13 mouse cellular contexts compared by ENCODE assay signal in the genomic region with DNA sequence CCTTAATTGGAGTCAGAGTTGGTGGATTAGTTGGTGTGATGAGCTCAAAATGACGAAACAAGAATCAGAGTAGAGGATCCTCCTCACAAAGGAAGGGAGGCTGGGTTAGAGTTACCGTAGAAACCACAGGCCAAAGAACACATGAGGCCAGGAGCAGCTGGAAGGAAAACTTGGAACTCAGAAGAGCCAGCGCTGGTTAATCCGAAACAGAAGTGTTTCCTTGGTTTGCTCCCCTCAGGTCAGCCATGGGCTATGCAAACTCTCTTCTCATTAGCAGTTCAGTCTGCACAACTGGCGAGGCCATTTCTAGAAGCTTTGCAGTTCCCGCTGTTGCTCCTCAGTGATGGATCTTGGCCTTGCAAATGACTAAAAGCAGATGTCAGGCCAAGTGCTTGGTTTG.
DNase-seq lines count a peak whose midpoint lies in the region; ATAC-seq and TF ChIP-seq lines count a peak whose summit lies in the region.
"Had no signal": no experiment of that assay in that cellular context is flagged by ENCODE, and none has a peak within 500 bp of the region (broad histone marks: within the 10 kb centered on the region; RNA-seq: fewer than 3 reads in every experiment).

No protein-coding gene starts in this region.

- TF ChIP-seq POLR2A in cortical plate, adult 2 months (IDR thresholded peaks at IDR 0.05; ENCODE audit: extremely low read depth, insufficient read depth, low read length) = no peak

- H3K9me3 ChIP-seq in hindbrain, postnatal 0 days (ENCODE audit: low read length) = no peaks in the 10 kb centered on the region
- no peaks in the 10 kb centered on the region for H3K9me3 ChIP-seq in hindbrain, embryonic 13.5 days
- H3K9me3 ChIP-seq in limb, embryonic 12.5 days = no peaks in the 10 kb centered on the region
- H3K9me3 ChIP-seq in midbrain, embryonic 16.5 days (replicated peaks; ENCODE audit: control insufficient read depth, low read length, poor library complexity, severe bottlenecking) = no peaks in the 10 kb centered on the region
- H3K9me3 ChIP-seq: forebrain, embryonic 15.5 days; hindbrain, embryonic 10.5 days had no signal

- H3K36me3 ChIP-seq in hindbrain, postnatal 0 days (ENCODE audit: insufficient read depth, low read length) = no peaks in the 10 kb centered on the region
- H3K36me3 ChIP-seq in hindbrain, embryonic 13.5 days = no peaks in the 10 kb centered on the region
- no peaks in the 10 kb centered on the region for H3K36me3 ChIP-seq in limb, embryonic 12.5 days
- no peaks in the 10 kb centered on the region for H3K36me3 ChIP-seq in midbrain, embryonic 16.5 days (ENCODE audit: control insufficient read depth, insufficient read depth, low read length)
- H3K36me3 ChIP-seq: forebrain, embryonic 15.5 days; hindbrain, embryonic 10.5 days had no signal

- H3K4me2 ChIP-seq in hindbrain, postnatal 0 days (ENCODE audit: low read depth, low read length) = no peak overlapping the region
- no peak overlapping the region for H3K4me2 ChIP-seq in hindbrain, embryonic 13.5 days
- H3K4me2 ChIP-seq in limb, embryonic 12.5 days = no peak overlapping the region
- no peak overlapping the region for H3K4me2 ChIP-seq in midbrain, embryonic 16.5 days (ENCODE audit: low read length)
- H3K4me2 ChIP-seq: forebrain, embryonic 15.5 days had no signal

- no peak overlapping the region for H3K9ac ChIP-seq in hindbrain, postnatal 0 days (replicated peaks; ENCODE audit: low read length)
- no peak overlapping the region for H3K9ac ChIP-seq in hindbrain, embryonic 13.5 days
- no peak overlapping the region for H3K9ac ChIP-seq in limb, embryonic 12.5 days (replicated peaks)
- no peak overlapping the region for H3K9ac ChIP-seq in midbrain, embryonic 16.5 days (ENCODE audit: low read depth, low read length)
- H3K9ac ChIP-seq: forebrain, embryonic 15.5 days had no signal

- no peak overlapping the region for H3K4me3 ChIP-seq in hindbrain, postnatal 0 days (ENCODE audit: low read length)
- no peak overlapping the region for H3K4me3 ChIP-seq in hindbrain, embryonic 13.5 days
- no peak overlapping the region for H3K4me3 ChIP-seq in cortical plate, adult 2 months (ENCODE audit: insufficient read depth, low read length)
- H3K4me3 ChIP-seq in limb, embryonic 12.5 days (replicated peaks) = no peak overlapping the region
- H3K4me3 ChIP-seq in midbrain, embryonic 16.5 days (ENCODE audit: low read depth, low read length) = no peak overlapping the region
- H3K4me3 ChIP-seq: forebrain, embryonic 15.5 days; hindbrain, embryonic 10.5 days had no signal

- ATAC-seq in hindbrain, postnatal 0 days = no peak
- ATAC-seq in hindbrain, embryonic 13.5 days (ENCODE audit: low FRiP score) = no peak
- no peak for ATAC-seq in limb, embryonic 12.5 days (ENCODE audit: insufficient number of reproducible peaks, insufficient read depth, low FRiP score, low TSS enrichment, low read depth)
- no peak for ATAC-seq in midbrain, embryonic 16.5 days
- ATAC-seq: forebrain, embryonic 15.5 days had no signal

- no peak for TF ChIP-seq CTCF in hindbrain, postnatal 0 days (IDR thresholded peaks at IDR 0.05; ENCODE audit: low read depth)
- TF ChIP-seq CTCF in cortical plate, adult 2 months (IDR thresholded peaks at IDR 0.05; ENCODE audit: extremely low read depth, insufficient read depth, low read length) = no peak

- H3K27ac ChIP-seq in hindbrain, postnatal 0 days = 0 out of 2 replicates have a peak overlapping the region, but pooled peaks have one; percentile 41
- no peak overlapping the region for H3K27ac ChIP-seq in hindbrain, embryonic 13.5 days
- 0 out of 2 replicates have a peak overlapping the region, but pooled peaks have one; percentile 3 for H3K27ac ChIP-seq in cortical plate, adult 2 months (ENCODE audit: insufficient read depth, low read length)
- H3K27ac ChIP-seq in limb, embryonic 12.5 days = peak overlapping the region; percentile 46; the same call in 1 of the 2 replicates
- H3K27ac ChIP-seq in midbrain, embryonic 16.5 days (ENCODE audit: low read length) = no peak overlapping the region
- H3K27ac ChIP-seq: forebrain, embryonic 15.5 days; hindbrain, embryonic 10.5 days had no signal

- peaks cover 3% of the 10 kb centered on the region for H3K4me1 ChIP-seq in hindbrain, postnatal 0 days (ENCODE audit: insufficient read depth, low read length)
- H3K4me1 ChIP-seq in hindbrain, embryonic 13.5 days (replicated peaks) = peaks cover 6% of the 10 kb centered on the region; the same call in 1 of the 2 replicates
- H3K4me1 ChIP-seq in cortical plate, adult 2 months (ENCODE audit: control insufficient read depth, insufficient read depth, low read length) = peaks cover 9% of the 10 kb centered on the region
- H3K4me1 ChIP-seq in limb, embryonic 12.5 days (replicated peaks) = peaks cover 34% of the 10 kb centered on the region
- no peaks in the 10 kb centered on the region for H3K4me1 ChIP-seq in midbrain, embryonic 16.5 days (ENCODE audit: control insufficient read depth, insufficient read depth, low read length)
- H3K4me1 ChIP-seq: forebrain, embryonic 15.5 days had no signal

- H3K27me3 ChIP-seq in hindbrain, postnatal 0 days (ENCODE audit: insufficient read depth, low read length) = no peaks in the 10 kb centered on the region
- H3K27me3 ChIP-seq in hindbrain, embryonic 13.5 days = no peaks in the 10 kb centered on the region
- H3K27me3 ChIP-seq in limb, embryonic 12.5 days = no peaks in the 10 kb centered on the region
- no peaks in the 10 kb centered on the region for H3K27me3 ChIP-seq in midbrain, embryonic 16.5 days (ENCODE audit: control insufficient read depth, insufficient read depth, low read depth, low read length)
- H3K27me3 ChIP-seq: forebrain, embryonic 15.5 days had no signal

- 65% methylated on average over 6 of the region's 6 CpGs for WGBS in hindbrain, postnatal 0 days
- WGBS in hindbrain, embryonic 13.5 days = 84% methylated on average over 6 of the region's 6 CpGs
- 43% methylated on average over 6 of the region's 6 CpGs for WGBS in limb, embryonic 12.5 days
- 67% methylated on average over 6 of the region's 6 CpGs for WGBS in midbrain, embryonic 16.5 days

- DNase-seq in embryo, embryonic 10.5 days (ENCODE audit: low spot score) = peak; percentile 50
- no peak for DNase-seq in embryo, embryonic 10 days (ENCODE audit: low spot score)
- no peak for DNase-seq in hindbrain, postnatal 0 days (ENCODE audit: low spot score)
- no peak for DNase-seq in adrenal gland, adult 18-20 months (ENCODE audit: low spot score in 2 of 2)
- DNase-seq: adrenal gland, postnatal 25 days; kidney, adult 18-20 months; lung, postnatal 10 days had no signal

Comparison
In these comparisons a context has a peak if more than half of its experiments do, and no peak if none do; other contexts are left out.
1. H3K27ac ChIP-seq: peak in hindbrain, postnatal 0 days (single experiment), cortical plate, adult 2 months (single experiment) and limb, embryonic 12.5 days (single experiment); none in hindbrain, embryonic 13.5 days (single experiment) and midbrain, embryonic 16.5 days (single experiment).